In the genomic region with DNA sequence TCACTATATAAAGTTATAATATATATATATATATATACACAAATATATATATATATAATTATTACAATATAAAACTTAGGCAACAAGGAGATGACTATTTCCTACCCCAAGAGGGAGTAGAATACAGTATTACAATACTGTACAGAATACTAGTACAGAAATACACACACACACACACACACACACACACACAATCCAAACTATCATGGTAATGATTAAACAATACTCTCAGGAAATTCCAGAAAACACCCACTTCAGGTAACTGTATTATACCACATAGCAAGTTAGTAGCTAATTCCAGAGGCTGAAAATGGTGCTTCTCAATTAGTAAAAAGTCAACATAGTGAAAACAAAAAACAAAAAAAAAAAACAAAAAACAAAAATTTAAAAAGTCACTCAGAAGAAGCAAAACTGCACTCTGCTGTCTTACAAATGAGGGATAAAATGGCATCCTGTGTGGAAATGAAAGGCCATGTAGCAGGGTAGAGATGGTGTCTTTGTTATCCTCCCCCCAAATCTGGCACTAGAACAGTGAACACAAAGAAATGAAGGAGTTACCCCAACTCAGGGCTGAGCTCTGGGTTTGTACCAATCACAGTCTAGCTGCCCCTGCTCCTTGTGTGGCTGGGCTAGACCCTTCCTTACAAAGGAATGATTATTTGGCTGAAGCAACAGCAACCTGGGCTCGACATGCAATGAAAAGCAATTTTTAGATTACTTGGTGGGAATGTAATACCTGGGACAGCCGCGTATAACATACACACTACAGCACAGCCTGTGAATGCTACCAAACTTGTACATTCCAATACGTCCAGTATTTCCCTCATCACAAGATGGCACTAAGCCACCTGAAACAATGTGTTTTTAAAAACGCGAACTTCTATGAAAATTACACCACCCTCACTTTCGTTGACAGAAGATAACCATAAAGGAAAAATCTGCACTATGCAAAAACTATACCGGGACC, we compare ENCODE assay signal across 8 mouse cellular contexts. TPM values are rescaled to one million over a fixed set of nuclear protein-coding genes. Genes with fewer than 3 reads are reported as not detected.
DNase-seq lines count a peak whose midpoint lies in the region; ATAC-seq and TF ChIP-seq lines count a peak whose summit lies in the region.

No protein-coding gene starts in this region.

- no peak for TF ChIP-seq POLR2A in bone marrow macrophage, adult 2 months (IDR thresholded peaks at IDR 0.05; ENCODE audit: borderline replicate concordance, low read depth, low read length)

- DNase-seq in lung, adult 18-20 months: no peak
- DNase-seq in limb, embryonic 10.5 days (ENCODE audit: low spot score): no peak
- peak; percentile 44 for DNase-seq in naive thymus-derived CD4-positive, alpha-beta T cell, adult 2 months (ENCODE audit: low read depth)
- no peak for DNase-seq in ovary, adult 18-20 months (ENCODE audit: low spot score)
- DNase-seq in spleen, postnatal 14 days (ENCODE audit: low spot score in 2 of 2): no peak

- WGBS in lung, embryonic 15.5 days: 6% methylated on average over 8 of the region's 8 CpGs
- 13% methylated on average over 8 of the region's 8 CpGs for WGBS in heart, embryonic 14.5 days
- 21% methylated on average over 8 of the region's 8 CpGs for WGBS in limb, embryonic 10.5 days

- TF ChIP-seq CTCF in bone marrow macrophage, adult 2 months (IDR thresholded peaks at IDR 0.05; ENCODE audit: low read depth, low read length): no peak

- peak overlapping the region; percentile 68; the same call in 1 of the 2 replicates for H3K27ac ChIP-seq in lung, embryonic 15.5 days
- no peak overlapping the region for H3K27ac ChIP-seq in bone marrow macrophage, adult 2 months (ENCODE audit: insufficient read depth, low read depth, low read length)
- H3K27ac ChIP-seq in heart, embryonic 14.5 days (replicated peaks in 1 of 2; ENCODE audit: control insufficient read depth in 1 of 2, insufficient read depth in 1 of 2, low read depth in 2 of 2, low read length in 2 of 2): 0 out of 4 replicates have a peak overlapping the region, but pooled peaks of 1 of the 2 experiments have one; percentile 24
- peak overlapping the region; percentile 91; the same call in 1 of the 2 replicates for H3K27ac ChIP-seq in limb, embryonic 10.5 days

- H3K4me3 ChIP-seq in lung, embryonic 15.5 days: peak overlapping the region; percentile 95
- H3K4me3 ChIP-seq in bone marrow macrophage, adult 2 months (ENCODE audit: insufficient read depth, low read length): peak overlapping the region; percentile 86
- H3K4me3 ChIP-seq in heart, embryonic 14.5 days (ENCODE audit: control insufficient read depth in 1 of 2, insufficient read depth in 1 of 2, low read depth in 1 of 2, low read length in 2 of 2): peak overlapping the region; percentile 81 to 86
- peak overlapping the region; percentile 96 for H3K4me3 ChIP-seq in limb, embryonic 10.5 days

- H3K4me2 ChIP-seq in lung, embryonic 15.5 days: peak overlapping the region; percentile 72
- H3K4me2 ChIP-seq in heart, embryonic 14.5 days (ENCODE audit: low read length): peak overlapping the region; percentile 86

- H3K9me3 ChIP-seq in lung, embryonic 15.5 days: no peaks in the 10 kb centered on the region
- H3K9me3 ChIP-seq in heart, embryonic 14.5 days (ENCODE audit: control insufficient read depth, low read length): no peaks in the 10 kb centered on the region
- H3K9me3 ChIP-seq in limb, embryonic 10.5 days (replicated peaks): no peaks in the 10 kb centered on the region

- H3K27me3 ChIP-seq in lung, embryonic 15.5 days: no peaks in the 10 kb centered on the region
- no peaks in the 10 kb centered on the region for H3K27me3 ChIP-seq in heart, embryonic 14.5 days (ENCODE audit: control insufficient read depth, insufficient read depth, low read length)
- no peaks in the 10 kb centered on the region for H3K27me3 ChIP-seq in limb, embryonic 10.5 days (ENCODE audit: low read depth, poor library complexity, severe bottlenecking)

- no peak; the same call in 1 of the 2 replicates for ATAC-seq in lung, embryonic 15.5 days (ENCODE audit: borderline replicate concordance, extremely low read depth, low FRiP score, low TSS enrichment)
- ATAC-seq in heart, embryonic 14.5 days (ENCODE audit: insufficient number of reproducible peaks, insufficient read depth, low FRiP score, low read depth): no peak

- H3K36me3 ChIP-seq in lung, embryonic 15.5 days: no peaks in the 10 kb centered on the region
- no peaks in the 10 kb centered on the region for H3K36me3 ChIP-seq in heart, embryonic 14.5 days (ENCODE audit: control insufficient read depth, insufficient read depth, low read length)
- peaks cover 3% of the 10 kb centered on the region; the same call in 1 of the 2 replicates for H3K36me3 ChIP-seq in limb, embryonic 10.5 days

- peak overlapping the region; percentile 76 for H3K9ac ChIP-seq in lung, embryonic 15.5 days
- peak overlapping the region; percentile 96 for H3K9ac ChIP-seq in heart, embryonic 14.5 days (ENCODE audit: low read length)

- 0 out of 2 replicates have a peak, but pooled peaks cover 10% of the 10 kb centered on the region for H3K4me1 ChIP-seq in lung, embryonic 15.5 days
- peaks cover 3% of the 10 kb centered on the region; the same call in 1 of the 2 replicates for H3K4me1 ChIP-seq in bone marrow macrophage, adult 2 months (ENCODE audit: control insufficient read depth, insufficient read depth, low read length)
- H3K4me1 ChIP-seq in heart, embryonic 14.5 days (ENCODE audit: control insufficient read depth in 2 of 2, insufficient read depth in 2 of 2, low read length in 2 of 2): peaks cover 4 to 5% of the 10 kb centered on the region in 2 experiments
- peaks cover 16% of the 10 kb centered on the region for H3K4me1 ChIP-seq in limb, embryonic 10.5 days

RNA-seq across cellular contexts. Expression of gene Chmp2b, which starts 1.2 kb away (rescaled TPM):
- 92.0 and 93.5 TPM in 2 replicates for polyA plus RNA-seq in lung, embryonic 15.5 days (2015; fragmentation: Nextera tagmentation; extraction: Ambion mirVana)
- polyA plus RNA-seq in bone marrow macrophage, adult 2 months (2012; ENCODE audit: insufficient read depth, insufficient read length, missing spikeins): 72.6 and 84.3 TPM in 2 replicates
- polyA plus RNA-seq in heart, embryonic 14.5 days (2014; fragmentation: Nextera tagmentation; extraction: Ambion mirVana): 58.3 and 60.5 TPM in 2 replicates
- 48.8 and 58.7 TPM in 2 replicates for polyA plus RNA-seq in limb, embryonic 10.5 days (2016; fragmentation: Nextera tagmentation; extraction: Ambion mirVana)

RNA-seq across cellular contexts. Expression of gene Pou1f1, which starts 41.0 kb away (rescaled TPM):
- polyA plus RNA-seq in lung, embryonic 15.5 days (2015; fragmentation: Nextera tagmentation; extraction: Ambion mirVana): not detected in 2 replicates
- polyA plus RNA-seq in bone marrow macrophage, adult 2 months (2012; ENCODE audit: insufficient read depth, insufficient read length, missing spikeins): not detected in 2 replicates
- polyA plus RNA-seq in heart, embryonic 14.5 days (2014; fragmentation: Nextera tagmentation; extraction: Ambion mirVana): not detected in 2 replicates
- polyA plus RNA-seq in limb, embryonic 10.5 days (2016; fragmentation: Nextera tagmentation; extraction: Ambion mirVana): not detected in 2 replicates
